In genomic region chr17:57228014-57228413, GRCm38 (mm10) we compare ENCODE assay signal across 9 mouse cellular contexts. TPM values are rescaled to one million over a fixed set of nuclear protein-coding genes. Genes with fewer than 3 reads are reported as not detected.
A peak's percentile ranks its signal among the peaks of the same experiment; 100 is the strongest.
DNase-seq lines count a peak whose midpoint lies in the region; ATAC-seq and TF ChIP-seq lines count a peak whose summit lies in the region.
"Had no signal": no experiment of that assay in that cellular context is flagged by ENCODE, and none has a peak within 500 bp of the region (broad histone marks: within the 10 kb centered on the region; RNA-seq: fewer than 3 reads in every experiment).

Gene C3, minus strand, starts transcription at chr17:57228136.

- no peaks in the 10 kb centered on the region for H3K36me3 ChIP-seq in spleen, adult 2 months (ENCODE audit: control insufficient read depth, insufficient read depth, low read length)
- H3K36me3 ChIP-seq in liver, embryonic 11.5 days (ENCODE audit: control insufficient read depth, insufficient read depth, low read length): no peaks in the 10 kb centered on the region
- no peaks in the 10 kb centered on the region for H3K36me3 ChIP-seq in midbrain, embryonic 15.5 days (replicated peaks)
- H3K36me3 ChIP-seq: lung, embryonic 15.5 days had no signal

- H3K9me3 ChIP-seq in liver, embryonic 11.5 days (ENCODE audit: control insufficient read depth, low read length): no peaks in the 10 kb centered on the region
- no peaks in the 10 kb centered on the region for H3K9me3 ChIP-seq in midbrain, embryonic 15.5 days
- H3K9me3 ChIP-seq: lung, embryonic 15.5 days had no signal

- no peak within 1 kb of the TSS for H3K9ac ChIP-seq in liver, embryonic 11.5 days (ENCODE audit: low read depth, low read length)
- H3K9ac ChIP-seq in midbrain, embryonic 15.5 days: no peak within 1 kb of the TSS
- H3K9ac ChIP-seq: lung, embryonic 15.5 days had no signal

- no peak within 1 kb of the TSS; the same call in 1 of the 2 replicates for H3K27ac ChIP-seq in spleen, adult 2 months (ENCODE audit: insufficient read depth, low read length)
- peak within 1 kb of the TSS; percentile 50 for H3K27ac ChIP-seq in bone marrow macrophage, adult 2 months (ENCODE audit: insufficient read depth, low read depth, low read length)
- H3K27ac ChIP-seq in liver, embryonic 11.5 days (ENCODE audit: low read depth, low read length): no peak within 1 kb of the TSS
- H3K27ac ChIP-seq in midbrain, embryonic 15.5 days: no peak within 1 kb of the TSS
- H3K27ac ChIP-seq: lung, embryonic 15.5 days had no signal

- no peaks in the 10 kb centered on the region for H3K27me3 ChIP-seq in spleen, adult 2 months (ENCODE audit: control insufficient read depth, insufficient read depth, low read length)
- peaks cover 5% of the 10 kb centered on the region for H3K27me3 ChIP-seq in liver, embryonic 11.5 days (replicated peaks; ENCODE audit: control insufficient read depth, insufficient read depth, low read length)
- no peaks in the 10 kb centered on the region for H3K27me3 ChIP-seq in midbrain, embryonic 15.5 days (replicated peaks)
- H3K27me3 ChIP-seq: lung, embryonic 15.5 days had no signal

- peak within 1 kb of the TSS; percentile 53 for H3K4me2 ChIP-seq in liver, embryonic 11.5 days
- H3K4me2 ChIP-seq in midbrain, embryonic 15.5 days: no peak within 1 kb of the TSS
- H3K4me2 ChIP-seq: lung, embryonic 15.5 days had no signal

- WGBS in spleen, adult 2 months: 76% methylated on average over 3 of the region's 3 CpGs
- WGBS in liver, embryonic 11.5 days: 56% methylated on average over 3 of the region's 3 CpGs
- 81% methylated on average over 3 of the region's 3 CpGs for WGBS in midbrain, embryonic 15.5 days

- TF ChIP-seq POLR2A in spleen, adult 2 months (IDR thresholded peaks at IDR 0.05; ENCODE audit: low read depth, low read length): no peak
- no peak for TF ChIP-seq POLR2A in bone marrow macrophage, adult 2 months (IDR thresholded peaks at IDR 0.05; ENCODE audit: borderline replicate concordance, low read depth, low read length)

- no peaks in the 10 kb centered on the region; the same call in 1 of the 2 replicates for H3K4me1 ChIP-seq in spleen, adult 2 months (ENCODE audit: control insufficient read depth, insufficient read depth, insufficient read length)
- peaks cover 47% of the 10 kb centered on the region for H3K4me1 ChIP-seq in bone marrow macrophage, adult 2 months (ENCODE audit: control insufficient read depth, insufficient read depth, low read length)
- peaks cover 5% of the 10 kb centered on the region for H3K4me1 ChIP-seq in liver, embryonic 11.5 days (replicated peaks; ENCODE audit: control insufficient read depth, insufficient read depth, low read length)
- H3K4me1 ChIP-seq in midbrain, embryonic 15.5 days: no peaks in the 10 kb centered on the region

- ATAC-seq in liver, embryonic 11.5 days (replicated peaks; ENCODE audit: low FRiP score): 0 out of 2 replicates have a peak, but pooled peaks have one; percentile 35
- ATAC-seq in neutrophil, adult 5-6 weeks (ENCODE audit: extremely low read depth, insufficient number of reproducible peaks, low FRiP score, poor library complexity, severe bottlenecking): peak; percentile 50
- ATAC-seq in midbrain, embryonic 15.5 days (replicated peaks): no peak
- ATAC-seq in megakaryocyte-erythroid progenitor cell, adult 5-6 weeks (replicated peaks; ENCODE audit: low FRiP score, low TSS enrichment, poor library complexity, severe bottlenecking): no peak

- no peak for DNase-seq in spleen, adult 2 months (ENCODE audit: low read depth in 1 of 2, low spot score in 2 of 2)
- no peak for DNase-seq in spleen, postnatal 14 days (ENCODE audit: low spot score in 2 of 2)
- DNase-seq in liver, embryonic 11.5 days (ENCODE audit: low spot score): no peak
- DNase-seq in natural killer cell, adult 2 months (ENCODE audit: low spot score in 2 of 2): no peak

- TF ChIP-seq CTCF in spleen, adult 2 months (IDR thresholded peaks at IDR 0.05; ENCODE audit: extremely low read depth, insufficient read depth, insufficient read length, insufficient replicate concordance): no peak
- no peak for TF ChIP-seq CTCF in bone marrow macrophage, adult 2 months (IDR thresholded peaks at IDR 0.05; ENCODE audit: low read depth, low read length)

- no peak within 1 kb of the TSS for H3K4me3 ChIP-seq in spleen, adult 2 months (ENCODE audit: extremely low read depth, insufficient read depth, insufficient read length)
- H3K4me3 ChIP-seq in bone marrow macrophage, adult 2 months (ENCODE audit: insufficient read depth, low read length): peak within 1 kb of the TSS; percentile 24
- H3K4me3 ChIP-seq in liver, embryonic 11.5 days (ENCODE audit: low read depth, low read length): peak within 1 kb of the TSS; percentile 32
- no peak within 1 kb of the TSS for H3K4me3 ChIP-seq in midbrain, embryonic 15.5 days
- H3K4me3 ChIP-seq: lung, embryonic 15.5 days had no signal

RNA-seq across cellular contexts. Expression of gene C3, which starts in this region (rescaled TPM):
- 160 and 170 TPM in 2 replicates for polyA plus RNA-seq in spleen, adult 2 months (2012; rRNA removed)
- polyA plus RNA-seq in bone marrow macrophage, adult 2 months (2012; ENCODE audit: insufficient read depth, insufficient read length, missing spikeins): 89.2 and 101 TPM in 2 replicates
- 71.7 and 82.8 TPM in 2 replicates for polyA plus RNA-seq in liver, embryonic 11.5 days (2014; fragmentation: Nextera tagmentation; extraction: Ambion mirVana)
- 164 TPM in 2 replicates for total RNA-seq in neutrophil, adult 5-6 weeks (2017)
- polyA plus RNA-seq in midbrain, embryonic 15.5 days (2015; fragmentation: Nextera tagmentation; extraction: Ambion mirVana): 2.2 TPM in 2 replicates
- 8.9 TPM in 1 of 2 replicates, not detected in the other for total RNA-seq in megakaryocyte-erythroid progenitor cell, adult 5-6 weeks (2014; fragmentation: Nextera tagmentation)
- 1.7 and 7.1 TPM in 2 replicates for total RNA-seq in megakaryocyte-erythroid progenitor cell, adult 5-6 weeks (2017)

Comparison
In these comparisons a context has a peak if more than half of its experiments do, and no peak if none do; other contexts are left out.
1. RNA of gene C3 (total RNA-seq): 164 TPM in neutrophil, adult 5-6 weeks; 1.7 to 8.9 TPM in megakaryocyte-erythroid progenitor cell, adult 5-6 weeks; every median in the first group is over 10 times any median in the second.
2. RNA of gene C3 (polyA plus RNA-seq): 160 to 170 TPM in spleen, adult 2 months, 89.2 to 101 TPM in bone marrow macrophage, adult 2 months and 71.7 to 82.8 TPM in liver, embryonic 11.5 days; 2.2 TPM in midbrain, embryonic 15.5 days; every median in the first group is over 10 times any median in the second.
3. H3K4me3 ChIP-seq: peak in bone marrow macrophage, adult 2 months (single experiment) and liver, embryonic 11.5 days (single experiment); none in spleen, adult 2 months (single experiment) and midbrain, embryonic 15.5 days (single experiment).
4. ATAC-seq: peak in liver, embryonic 11.5 days (single experiment) and neutrophil, adult 5-6 weeks (single experiment); none in midbrain, embryonic 15.5 days (single experiment) and megakaryocyte-erythroid progenitor cell, adult 5-6 weeks (single experiment).